Mouse (Mus musculus) testis, adult 2 months (tissue): Measurements from ENCODE around the gene Rxylt1.

Experiments used
- CTCF ChIP-seq: fragments of 200-500 bp; IDR thresholded peaks from 2 replicates; pipeline ENCODE4 v1.5.1; 2012; ENCODE audit warnings: low read depth, mild to moderate bottlenecking, inconsistent platforms, low read length, moderate library complexity; ENCODE audit not compliant: control insufficient read depth, insufficient read depth, insufficient replicate concordance
- POLR2A ChIP-seq: fragments of 200-500 bp; IDR thresholded peaks from 2 replicates; pipeline ENCODE4 v1.6.1; 2012; ENCODE audit warnings: low read depth, mild to moderate bottlenecking, inconsistent platforms, low read length, moderate library complexity; ENCODE audit not compliant: control insufficient read depth

GRCm38 (mm10) chr10:122121290-122121970 lies 24.3 kb upstream of the Rxylt1 start:
- no peak for TF ChIP-seq CTCF
- TF ChIP-seq POLR2A, result no peak
